Mouse (Mus musculus) limb, embryonic 15.5 days (tissue): ENCODE measurements around the gene Me3. TPM values are rescaled to one million over a fixed set of nuclear protein-coding genes. Genes with fewer than 3 reads are reported as not detected.

ENCODE experiments used
- ATAC-seq: fragments of 200-750 bp; cut with Nextera tagmentation; 2 replicates; pipeline ENCODE4 v1.8.0; 2017; ENCODE audit warnings: low read depth, moderate TSS enrichment; ENCODE audit not compliant: insufficient number of reproducible peaks, low FRiP score, low TSS enrichment
- H3K27ac ChIP-seq: fragments of 300-500 bp; sonication (generic); 2 replicates; pipeline ENCODE4 v1.5.1; 2015; ENCODE audit warnings: moderate library complexity, mild to moderate bottlenecking, inconsistent platforms
- H3K27me3 ChIP-seq: fragments of 300-500 bp; sonication (generic); 2 replicates; pipeline ENCODE4 v1.6.1; 2015; ENCODE audit warnings: inconsistent platforms
- H3K36me3 ChIP-seq: fragments of 300-500 bp; sonication (generic); 2 replicates; pipeline ENCODE4 v1.6.1; 2015; ENCODE audit warnings: inconsistent platforms
- H3K4me1 ChIP-seq: fragments of 300-500 bp; sonication (generic); 2 replicates; pipeline ENCODE4 v1.6.1; 2015; ENCODE audit warnings: inconsistent platforms
- H3K4me2 ChIP-seq: fragments of 300-500 bp; sonication (generic); 2 replicates; pipeline ENCODE4 v1.6.1; 2015; ENCODE audit warnings: mild to moderate bottlenecking, inconsistent platforms
- H3K4me3 ChIP-seq: fragments of 300-500 bp; sonication (generic); 2 replicates; pipeline ENCODE4 v1.5.1; 2015; ENCODE audit warnings: mild to moderate bottlenecking, inconsistent platforms
- H3K9ac ChIP-seq: fragments of 300-500 bp; sonication (generic); 2 replicates; pipeline ENCODE4 v1.6.1; 2015; ENCODE audit warnings: inconsistent platforms
- H3K9me3 ChIP-seq: fragments of 300-500 bp; sonication (generic); 2 replicates; pipeline ENCODE4 v1.6.1; 2016; ENCODE audit warnings: inconsistent platforms
- WGBS: fragments of 180-500 bp; shearing (Covaris S2); methylation state at CpG from one replicate; pipeline ENCODE4 v1.1.7; 2015; 5-methylcytosine and 5-hydroxymethylcytosine counted together
- polyA plus RNA-seq: library from polyadenylated mRNA; unstranded; fragments of >200 nt; fragmentation: Nextera tagmentation; extraction: Ambion mirVana; gene quantifications from 2 replicates; pipeline ENCODE4 v1.2.1, GENCODE M21; 2015

Me3 gene
- polyA plus RNA-seq, 1 experiment from 2014 or later = 2.0 TPM

GRCm38 (mm10) chr7:89766678-89767508 lies 134.7 kb downstream of the Me3 start:
- ATAC-seq = no peak
- whole genome bisulfite sequencing = 83% methylated on average over 5 of the region's 5 CpGs

DNA sequence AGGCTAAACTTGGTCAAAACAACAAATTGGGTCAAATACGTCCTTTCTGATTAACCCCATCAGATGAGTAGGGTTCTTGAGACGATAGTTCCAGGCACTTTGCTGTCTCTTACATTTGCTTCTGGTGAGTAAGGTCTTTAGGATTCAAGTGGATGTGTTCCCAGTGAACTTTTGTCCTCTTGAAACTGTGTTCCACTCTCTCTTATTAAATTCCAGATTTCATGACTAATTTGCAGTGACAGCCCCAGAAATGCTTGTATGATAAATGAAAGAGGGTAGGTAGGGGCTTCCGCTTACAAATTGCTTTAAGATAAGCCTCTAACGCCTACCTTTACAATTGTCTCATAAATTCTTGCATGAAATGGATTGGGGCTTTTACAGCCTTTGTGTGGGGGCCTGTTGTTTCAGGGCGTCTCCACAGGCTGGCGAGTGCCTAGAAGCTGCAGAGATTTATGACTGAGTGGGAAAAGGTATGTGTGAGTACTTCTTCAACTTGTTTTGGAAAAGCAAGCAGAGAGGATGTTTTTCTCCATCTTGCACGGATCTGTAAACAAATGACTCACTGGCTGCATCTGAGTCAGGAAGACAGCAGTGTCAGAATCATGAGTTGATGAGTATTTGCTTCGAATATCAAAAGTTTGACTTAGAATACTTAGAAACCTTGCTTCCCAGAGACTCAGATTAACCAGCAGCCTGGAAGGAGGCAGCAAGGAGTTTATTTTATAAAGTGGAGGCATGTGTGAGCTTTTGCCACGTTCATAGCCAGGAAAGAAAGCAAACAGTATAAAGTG lies 137.1 kb downstream of the Me3 start:
- Histone ChIP-seq H3K9ac (no peak overlapping the region), H3K36me3 (no peaks in the 10 kb centered on the region), H3K4me3 (no peak overlapping the region), H3K4me2 (no peak overlapping the region), H3K4me1 (peaks cover 23% of the 10 kb centered on the region), H3K27ac (peak overlapping the region; percentile 54), H3K27me3 (no peaks in the 10 kb centered on the region), H3K9me3 (no peaks in the 10 kb centered on the region)
- no peak for ATAC-seq
- 17% methylated on average over 9 of the region's 9 CpGs for WGBS

More at GRCm38 (mm10) chr7:89766678-89767508, 134.7 kb downstream of the Me3 start:
- no peak overlapping the region for H3K27ac ChIP-seq
- no peaks in the 10 kb centered on the region for H3K9me3 ChIP-seq
- H3K4me1 ChIP-seq = peaks cover 17% of the 10 kb centered on the region
- H3K27me3 ChIP-seq = no peaks in the 10 kb centered on the region
- no peaks in the 10 kb centered on the region for H3K36me3 ChIP-seq
- H3K4me3 ChIP-seq = no peak overlapping the region
- no peak overlapping the region for H3K9ac ChIP-seq
- H3K4me2 ChIP-seq = no peak overlapping the region

DNA sequence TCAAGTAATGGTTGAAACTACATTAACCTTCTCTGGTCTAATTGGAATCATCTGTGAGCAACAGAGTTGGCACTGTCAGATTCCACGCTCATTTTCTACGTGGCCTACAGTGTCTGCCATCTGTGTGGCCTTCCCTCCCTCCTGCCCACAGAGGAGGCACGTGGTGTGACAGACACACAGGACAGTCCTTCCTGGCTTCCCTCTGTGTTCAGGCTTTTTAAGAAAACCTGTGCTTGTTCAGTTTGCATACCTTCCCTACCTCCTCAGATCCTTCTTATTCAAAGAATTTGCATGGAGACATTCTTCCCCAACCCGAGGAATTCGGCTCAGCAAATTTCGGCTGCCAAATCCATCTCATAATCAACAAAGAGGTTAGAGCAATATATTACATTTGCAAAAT lies 137.8 kb downstream of the Me3 start:
- Histone ChIP-seq H3K27me3 (no peaks in the 10 kb centered on the region), H3K4me2 (no peak overlapping the region), H3K4me1 (peaks cover 23% of the 10 kb centered on the region), H3K4me3 (no peak overlapping the region), H3K9ac (no peak overlapping the region), H3K27ac (peak overlapping the region; percentile 54), H3K36me3 (no peaks in the 10 kb centered on the region), H3K9me3 (no peaks in the 10 kb centered on the region)
- peak; percentile 67; the same call in 1 of the 2 replicates for ATAC-seq
- 19% methylated on average over 6 of the region's 6 CpGs for WGBS

- no peak overlapping the region for H3K4me3 ChIP-seq
- no peak overlapping the region for H3K27ac ChIP-seq
- no peak overlapping the region for H3K4me2 ChIP-seq
- H3K36me3 ChIP-seq = no peaks in the 10 kb centered on the region
- ATAC-seq = no peak
- no peaks in the 10 kb centered on the region for H3K27me3 ChIP-seq
- H3K4me1 ChIP-seq = peaks cover 23% of the 10 kb centered on the region
- WGBS = 82% methylated on average over 5 of the region's 5 CpGs
- H3K9ac ChIP-seq = no peak overlapping the region
- H3K9me3 ChIP-seq = no peaks in the 10 kb centered on the region
Observed at GRCm38 (mm10) chr7:89772906-89773305, 140.7 kb downstream of the Me3 start.

DNA sequence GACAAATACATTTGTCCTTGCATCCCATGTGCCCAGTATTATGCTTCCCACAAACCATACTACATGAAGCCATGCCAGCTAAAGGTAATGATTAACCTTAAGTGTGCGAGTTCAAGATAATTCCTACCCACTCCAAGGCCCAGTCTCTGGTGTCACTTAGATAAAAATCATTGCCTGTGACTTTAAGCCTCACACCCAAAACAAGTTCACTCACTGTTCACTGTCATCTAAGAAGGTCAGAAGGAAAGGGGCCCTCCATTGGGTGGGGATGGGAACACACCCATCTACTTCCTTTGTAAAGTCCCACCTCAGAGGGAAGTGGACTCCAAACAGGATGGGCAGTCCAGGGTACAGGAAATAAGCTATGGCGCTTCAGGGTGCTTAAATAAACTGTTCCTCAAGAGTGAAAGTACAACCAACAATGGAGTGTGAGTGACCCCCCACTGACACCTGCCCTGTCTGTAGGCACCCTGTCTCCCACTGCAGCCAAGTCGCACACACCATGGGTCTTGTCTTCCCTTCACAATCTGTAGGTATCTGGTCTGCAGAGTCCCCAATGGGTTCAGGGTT lies 141.2 kb downstream of the Me3 start:
- peaks cover 23% of the 10 kb centered on the region for H3K4me1 ChIP-seq
- peak overlapping the region; percentile 17; the same call in 1 of the 2 replicates for H3K27ac ChIP-seq
- no peaks in the 10 kb centered on the region for H3K9me3 ChIP-seq
- 74% methylated on average over 3 of the region's 3 CpGs for WGBS
- no peak overlapping the region for H3K4me2 ChIP-seq
- no peak for ATAC-seq
- H3K36me3 ChIP-seq = no peaks in the 10 kb centered on the region
- H3K27me3 ChIP-seq = no peaks in the 10 kb centered on the region
- H3K4me3 ChIP-seq = no peak overlapping the region
- no peak overlapping the region for H3K9ac ChIP-seq

DNA sequence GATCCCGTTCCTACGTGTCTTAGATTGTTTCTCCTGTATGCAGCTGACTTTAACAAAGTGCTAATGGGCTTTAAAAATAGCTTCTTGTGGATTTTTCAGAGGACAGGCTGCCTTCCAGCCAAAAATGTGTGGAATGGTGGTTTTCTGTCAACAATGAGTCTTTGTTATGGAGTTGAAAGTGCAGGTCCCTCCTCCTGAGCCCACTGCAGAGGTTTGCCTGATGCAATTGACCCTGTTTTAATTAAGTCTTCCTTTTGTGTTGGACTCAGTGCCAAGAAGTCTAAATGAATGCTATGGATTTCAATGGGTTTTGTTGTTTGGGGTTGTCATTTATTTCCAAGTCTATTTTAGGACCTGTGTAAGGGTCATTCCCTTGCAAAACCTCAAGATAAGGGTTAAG lies 141.7 kb downstream of the Me3 start:
- Histone ChIP-seq H3K27ac (peak overlapping the region; percentile 17; the same call in 1 of the 2 replicates), H3K27me3 (no peaks in the 10 kb centered on the region), H3K9ac (no peak overlapping the region), H3K4me3 (no peak overlapping the region), H3K9me3 (no peaks in the 10 kb centered on the region), H3K4me1 (peaks cover 27% of the 10 kb centered on the region), H3K36me3 (no peaks in the 10 kb centered on the region), H3K4me2 (no peak overlapping the region)
- no peak for ATAC-seq
- WGBS = 13% methylated on average over 2 of the region's 2 CpGs

- WGBS = 94% methylated on average over 2 of the region's 2 CpGs
Observed at GRCm38 (mm10) chr7:89775848-89776247, 143.7 kb downstream of the Me3 start.

GRCm38 (mm10) chr7:89781391-89781790 lies 149.2 kb downstream of the Me3 start:
- ATAC-seq = no peak
- no peak overlapping the region for H3K9ac ChIP-seq
- H3K4me1 ChIP-seq = peaks cover 16% of the 10 kb centered on the region; the same call in 1 of the 2 replicates
- no peaks in the 10 kb centered on the region for H3K27me3 ChIP-seq
- H3K9me3 ChIP-seq = no peaks in the 10 kb centered on the region
- no peak overlapping the region for H3K4me3 ChIP-seq
- WGBS = 67% methylated on average over 1 of the region's 1 CpGs
- no peak overlapping the region for H3K27ac ChIP-seq
- no peak overlapping the region for H3K4me2 ChIP-seq
- H3K36me3 ChIP-seq = no peaks in the 10 kb centered on the region

More at GRCm38 (mm10) chr7:89775848-89776247, 143.7 kb downstream of the Me3 start:
- no peak for ATAC-seq
- Histone ChIP-seq H3K36me3 (no peaks in the 10 kb centered on the region), H3K4me1 (peaks cover 22% of the 10 kb centered on the region), H3K9me3 (no peaks in the 10 kb centered on the region), H3K27ac (no peak overlapping the region), H3K9ac (no peak overlapping the region), H3K4me3 (no peak overlapping the region), H3K27me3 (no peaks in the 10 kb centered on the region), H3K4me2 (no peak overlapping the region)

- Histone ChIP-seq H3K4me1 (no peaks in the 10 kb centered on the region), H3K27me3 (no peaks in the 10 kb centered on the region), H3K27ac (no peak overlapping the region), H3K9me3 (no peaks in the 10 kb centered on the region), H3K4me3 (no peak overlapping the region), H3K9ac (no peak overlapping the region), H3K36me3 (no peaks in the 10 kb centered on the region), H3K4me2 (no peak overlapping the region)
- ATAC-seq = no peak
- 65% methylated on average over 7 of the region's 7 CpGs for WGBS
Observed at GRCm38 (mm10) chr7:89787735-89788134, 155.5 kb downstream of the Me3 start.

- no peak for ATAC-seq
- no peak overlapping the region for H3K9ac ChIP-seq
- H3K9me3 ChIP-seq = no peaks in the 10 kb centered on the region
- H3K27ac ChIP-seq = no peak overlapping the region
- H3K4me2 ChIP-seq = no peak overlapping the region
- H3K4me3 ChIP-seq = no peak overlapping the region
- no peaks in the 10 kb centered on the region for H3K27me3 ChIP-seq
- H3K36me3 ChIP-seq = no peaks in the 10 kb centered on the region
- 91% methylated on average over 1 of the region's 1 CpGs for WGBS
- H3K4me1 ChIP-seq = peaks cover 6% of the 10 kb centered on the region
Observed at GRCm38 (mm10) chr7:89792576-89792975, 160.4 kb downstream of the Me3 start.

DNA sequence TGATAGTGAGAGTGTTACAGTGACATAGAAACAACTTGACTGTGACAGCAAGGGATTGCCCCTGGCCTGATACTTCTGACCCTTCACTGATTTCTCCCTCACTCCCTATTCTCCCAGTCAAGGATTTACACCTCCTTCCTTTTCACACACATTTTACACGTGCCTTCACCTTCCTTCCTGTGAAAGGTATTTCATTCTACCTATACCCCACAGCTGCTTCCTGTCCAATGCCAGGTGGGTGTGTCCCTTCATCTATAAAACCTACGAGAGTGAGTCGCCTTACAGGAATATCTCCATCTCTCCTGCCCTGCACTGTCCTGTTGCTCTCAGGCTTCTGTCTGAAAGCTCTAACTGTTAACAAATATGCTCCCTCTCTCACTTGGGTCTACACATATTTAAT lies 163.2 kb downstream of the Me3 start:
- H3K36me3 ChIP-seq = no peaks in the 10 kb centered on the region
- no peak for ATAC-seq
- H3K27ac ChIP-seq = no peak overlapping the region
- H3K4me3 ChIP-seq = no peak overlapping the region
- no peaks in the 10 kb centered on the region for H3K9me3 ChIP-seq
- no peak overlapping the region for H3K4me2 ChIP-seq
- H3K9ac ChIP-seq = no peak overlapping the region
- 49% methylated on average over 3 of the region's 3 CpGs for WGBS
- H3K4me1 ChIP-seq = peaks cover 14% of the 10 kb centered on the region
- H3K27me3 ChIP-seq = no peaks in the 10 kb centered on the region

DNA sequence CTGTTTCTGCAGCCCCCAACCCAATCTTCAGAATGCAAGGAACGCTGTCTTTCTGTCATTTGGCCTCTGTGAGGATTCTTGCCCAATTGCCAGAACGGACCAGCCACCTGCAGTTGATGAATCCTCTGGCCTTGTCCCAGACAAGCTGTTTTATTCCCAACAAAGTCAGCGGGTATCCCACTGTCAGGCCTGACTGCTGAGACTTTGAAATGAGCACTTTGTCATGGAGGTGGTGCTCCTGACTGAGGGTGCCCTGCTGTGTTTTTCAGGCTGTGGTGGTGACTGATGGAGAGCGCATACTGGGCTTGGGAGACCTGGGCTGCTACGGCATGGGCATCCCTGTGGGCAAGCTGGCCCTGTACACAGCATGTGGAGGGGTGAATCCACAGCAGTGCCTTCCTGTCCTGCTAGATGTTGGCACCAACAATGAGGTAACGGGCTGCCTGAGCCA lies 164.2 kb downstream of the Me3 start:
- H3K9me3 ChIP-seq = no peaks in the 10 kb centered on the region
- no peak overlapping the region for H3K4me3 ChIP-seq
- H3K27ac ChIP-seq = no peak overlapping the region
- WGBS = 30% methylated on average over 6 of the region's 6 CpGs
- ATAC-seq = no peak
- H3K4me2 ChIP-seq = no peak overlapping the region
- peaks cover 14% of the 10 kb centered on the region for H3K4me1 ChIP-seq
- no peaks in the 10 kb centered on the region for H3K36me3 ChIP-seq
- no peak overlapping the region for H3K9ac ChIP-seq
- no peaks in the 10 kb centered on the region for H3K27me3 ChIP-seq
